Mouse (Mus musculus) lung, postnatal 4 days (tissue): ENCODE results near the gene Gm17087.

Experiments
- DNase-seq, 2 experiments: peaks; one replicate each; pipeline ENCODE4 v3.0.0; 2021

The Gm17087 gene

DNA sequence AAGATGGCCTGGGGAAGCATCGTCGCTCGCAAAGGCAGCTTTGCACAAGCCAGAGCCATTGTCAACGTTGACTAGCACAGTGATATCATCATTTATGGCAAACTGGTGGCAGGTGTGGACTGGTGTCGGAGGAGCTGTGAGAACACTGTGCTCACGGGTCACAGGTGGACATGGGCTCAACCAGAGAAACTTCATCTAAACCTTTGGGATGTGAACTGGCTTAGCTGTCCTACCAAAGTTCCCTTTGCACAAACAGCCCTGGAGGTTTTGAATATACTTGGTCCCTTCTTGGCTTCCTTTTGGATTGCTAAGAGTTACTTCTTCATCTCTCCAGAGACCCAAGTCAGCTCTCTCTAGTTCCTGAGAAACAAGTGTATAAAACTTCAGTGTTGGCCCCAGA lies at the start of gene Gm17087:
TSS of gene Gm17087 (minus strand) at position 101 of the 400 bp plus-strand sequence.
- DNase-seq, result no peak

DNA sequence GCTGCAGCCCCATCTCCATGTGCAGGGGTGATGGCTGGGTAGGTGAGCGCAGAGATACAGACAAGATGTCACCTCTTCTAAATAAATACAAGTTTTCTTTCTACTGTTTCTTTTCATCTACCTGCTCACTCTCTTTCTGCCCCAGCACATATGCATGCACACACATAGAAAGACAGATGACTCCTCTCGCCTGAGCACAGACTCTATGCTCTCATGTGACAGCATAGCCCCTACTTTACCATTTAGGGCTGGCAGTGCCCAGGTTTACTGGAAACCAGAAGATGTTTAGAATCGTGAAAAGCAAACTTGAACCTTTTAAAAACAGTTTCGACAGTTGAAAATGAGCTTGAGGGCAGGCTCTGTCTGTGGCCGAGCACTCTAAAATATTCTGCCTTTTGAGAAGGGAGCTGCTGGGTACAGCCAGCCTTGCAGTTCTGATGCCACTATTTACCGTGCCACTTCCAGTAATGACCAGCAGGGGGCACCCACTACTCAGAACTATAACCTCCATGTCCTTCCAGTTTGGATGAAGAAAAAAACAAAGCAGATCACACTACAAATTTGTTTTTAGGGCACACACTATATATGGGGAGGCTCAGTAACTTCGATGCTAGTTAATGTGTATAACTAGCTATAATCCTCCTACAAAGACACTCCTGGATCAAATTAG lies 47.3 kb upstream of the Gm17087 start:
- DNase-seq, result peak; percentile 57 to 79

DNA sequence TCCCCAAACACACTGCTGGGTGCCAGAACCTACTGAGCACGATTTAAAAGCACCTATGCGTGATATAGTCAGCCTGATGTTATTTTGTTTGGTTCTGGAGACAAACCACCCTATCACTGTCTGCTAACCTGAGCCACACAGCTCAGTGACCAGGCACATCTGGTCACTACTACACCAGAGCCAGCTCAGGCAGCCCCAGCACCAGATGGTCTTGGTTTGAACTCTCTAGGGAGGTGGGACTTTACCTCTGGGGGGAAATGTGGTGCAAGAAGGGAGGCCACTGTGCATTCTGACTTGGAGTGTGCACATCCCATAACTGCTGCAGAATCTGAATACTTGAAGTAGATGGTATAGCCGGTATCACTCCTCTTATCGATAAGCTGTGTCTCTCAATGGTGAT lies 45.2 kb upstream of the Gm17087 start:
- no peak for DNase-seq

DNA sequence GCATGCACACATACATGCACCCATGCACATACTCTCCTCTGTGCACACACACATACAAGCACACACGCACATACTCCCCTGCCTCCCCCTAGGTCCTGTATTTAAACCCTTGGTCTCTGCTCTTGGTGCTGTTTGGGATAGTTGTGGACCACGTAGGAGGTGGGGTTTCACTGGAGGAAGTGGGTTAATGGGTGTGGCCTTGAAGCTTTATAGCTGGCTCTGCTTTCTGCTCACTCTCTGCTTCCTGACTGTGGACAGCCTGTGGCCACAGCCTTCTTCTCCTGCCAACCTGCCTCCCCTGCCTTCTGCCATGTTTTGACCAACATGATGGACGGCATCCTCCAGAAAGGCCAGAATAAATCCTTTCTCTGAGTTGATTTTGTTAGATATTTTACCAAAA lies 39.9 kb upstream of the Gm17087 start:
- no peak for DNase-seq

DNA sequence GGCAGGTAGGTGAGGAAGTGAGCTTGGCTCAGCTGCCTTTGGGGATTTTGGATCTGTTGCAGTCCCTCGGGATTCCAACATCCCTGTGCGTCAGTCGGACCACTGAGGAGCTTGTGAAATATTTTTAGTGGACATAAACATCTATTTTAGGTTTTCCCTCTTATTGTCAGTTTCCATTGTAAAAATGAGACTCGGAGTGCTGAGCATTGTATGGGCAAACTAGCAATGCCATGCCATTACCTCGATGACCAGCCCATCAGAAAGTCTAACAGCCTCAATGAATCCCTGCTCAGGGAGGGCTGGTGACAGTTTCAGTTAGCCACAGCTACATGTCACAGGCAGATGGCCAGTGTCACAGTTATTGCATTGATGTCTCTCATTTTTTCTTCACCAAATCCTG lies 39.2 kb upstream of the Gm17087 start:
- DNase-seq, result no peak

DNA sequence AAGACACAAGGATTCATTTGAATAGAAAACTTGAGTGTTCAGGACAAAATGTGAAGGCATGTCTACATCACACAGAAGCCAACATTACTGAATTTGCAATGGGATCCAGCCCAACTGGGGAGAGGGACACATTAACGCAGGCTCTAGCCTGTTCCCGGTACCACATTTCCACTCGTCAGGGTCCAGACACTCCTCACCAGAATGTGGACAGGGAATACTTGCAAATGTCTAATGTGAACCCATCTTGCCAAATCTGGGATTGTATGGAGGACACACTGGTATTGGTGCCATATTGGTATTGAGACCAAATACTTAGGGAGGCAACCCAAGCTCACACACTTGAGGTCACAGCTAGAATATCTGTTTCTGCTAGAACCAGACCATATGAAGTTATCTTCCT lies 36.2 kb upstream of the Gm17087 start:
- no peak for DNase-seq

DNA sequence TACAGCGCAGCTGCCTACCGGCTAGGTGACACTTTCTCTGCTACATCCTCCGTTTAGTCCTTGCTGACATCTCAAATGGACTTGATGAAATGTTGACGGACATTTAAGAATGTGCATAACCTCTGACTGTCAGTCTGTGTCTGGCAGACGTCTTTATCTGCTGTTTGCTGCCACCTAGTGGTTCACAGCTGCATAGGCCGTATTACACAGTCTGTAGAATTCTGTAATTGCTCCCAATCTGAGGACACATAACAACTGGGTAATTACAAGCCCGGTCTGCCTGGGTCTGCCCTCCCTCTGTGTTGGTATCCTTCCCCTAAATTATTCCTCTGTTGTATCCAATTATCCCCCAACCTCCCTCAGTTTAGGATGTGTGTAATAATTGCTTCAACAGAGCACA lies 31.0 kb upstream of the Gm17087 start:
- peak in 1 of 2 experiments; percentile 62 for DNase-seq

DNA sequence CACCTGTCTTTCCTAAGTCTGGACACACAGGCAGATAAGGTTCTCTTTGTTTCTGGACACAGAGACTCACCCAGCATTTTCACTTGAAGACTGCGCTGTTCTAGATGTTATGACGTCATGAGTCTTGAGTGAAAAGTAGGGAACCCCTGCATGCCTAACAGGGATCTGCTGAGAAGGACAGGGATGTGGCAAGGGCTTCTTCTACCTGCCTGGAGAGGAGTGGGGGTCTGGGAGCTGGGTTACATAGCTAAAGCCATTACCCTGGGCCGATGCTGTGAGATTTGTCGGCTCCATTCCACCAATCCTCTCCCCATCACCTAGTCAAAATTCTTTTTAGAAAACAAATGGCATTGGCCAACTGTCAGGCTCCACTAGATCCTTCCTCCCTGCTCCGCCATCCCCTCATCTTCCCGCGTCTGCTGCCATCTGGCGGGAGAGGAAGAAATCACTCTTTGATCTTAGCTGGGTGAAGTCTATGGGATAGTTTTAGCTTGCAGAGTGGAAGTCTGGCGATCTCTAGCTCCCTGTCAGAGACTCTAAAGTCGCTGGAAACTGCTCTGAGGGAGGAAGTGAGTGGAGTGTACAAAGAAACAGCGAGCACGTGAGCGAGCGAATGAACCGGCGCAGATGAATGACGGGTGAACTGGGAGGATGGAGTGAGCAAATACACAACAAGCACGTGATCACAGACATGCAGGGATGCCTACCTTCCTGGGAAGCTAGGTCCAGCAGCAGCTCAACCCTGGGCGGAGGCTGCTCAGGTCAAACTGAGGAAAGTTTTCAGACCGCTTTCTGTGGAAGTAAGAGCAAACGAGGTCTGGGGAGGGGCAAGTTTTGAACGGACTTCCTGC lies 25.9 kb upstream of the Gm17087 start:
- DNase-seq, result peak; percentile 56 to 73

DNA sequence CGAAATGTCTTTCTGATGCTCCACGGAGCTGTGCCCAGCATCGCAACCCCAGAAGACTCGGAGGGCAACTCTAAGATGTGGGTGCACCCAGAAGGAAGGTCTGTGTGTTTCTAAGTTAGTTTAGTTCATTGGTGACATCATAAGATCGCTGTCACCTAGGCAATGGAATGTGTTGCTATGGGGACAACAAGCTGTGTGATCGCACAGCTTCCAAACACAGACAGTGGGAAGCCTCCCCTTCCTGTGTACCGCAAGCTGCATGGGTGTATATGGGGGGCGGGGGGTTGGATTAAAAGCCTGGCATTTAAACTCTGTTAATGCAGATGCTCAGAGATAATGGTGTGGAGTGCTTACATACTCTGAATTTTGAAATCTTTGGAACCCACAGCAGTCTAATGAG lies 14.8 kb upstream of the Gm17087 start:
- no peak for DNase-seq

DNA sequence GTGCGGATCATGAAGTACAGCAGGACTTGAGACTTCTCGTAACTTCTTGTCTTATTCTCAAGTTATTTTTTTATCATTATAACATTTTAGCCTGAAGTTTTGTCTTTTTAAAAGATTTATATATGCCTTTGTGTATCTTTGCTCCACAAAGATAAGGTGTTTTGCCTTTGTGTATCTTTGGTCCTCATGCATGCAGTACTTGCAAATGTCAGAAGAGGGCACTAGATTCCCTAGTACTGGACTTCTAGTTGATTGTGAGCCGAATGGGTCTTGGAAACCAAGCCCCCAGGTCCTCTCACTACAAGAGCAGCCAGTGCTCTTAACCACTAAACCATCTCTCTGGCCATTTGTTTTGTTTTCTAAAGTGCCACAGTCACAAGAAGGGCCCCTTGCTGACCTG lies 13.6 kb upstream of the Gm17087 start:
- DNase-seq, result no peak

DNA sequence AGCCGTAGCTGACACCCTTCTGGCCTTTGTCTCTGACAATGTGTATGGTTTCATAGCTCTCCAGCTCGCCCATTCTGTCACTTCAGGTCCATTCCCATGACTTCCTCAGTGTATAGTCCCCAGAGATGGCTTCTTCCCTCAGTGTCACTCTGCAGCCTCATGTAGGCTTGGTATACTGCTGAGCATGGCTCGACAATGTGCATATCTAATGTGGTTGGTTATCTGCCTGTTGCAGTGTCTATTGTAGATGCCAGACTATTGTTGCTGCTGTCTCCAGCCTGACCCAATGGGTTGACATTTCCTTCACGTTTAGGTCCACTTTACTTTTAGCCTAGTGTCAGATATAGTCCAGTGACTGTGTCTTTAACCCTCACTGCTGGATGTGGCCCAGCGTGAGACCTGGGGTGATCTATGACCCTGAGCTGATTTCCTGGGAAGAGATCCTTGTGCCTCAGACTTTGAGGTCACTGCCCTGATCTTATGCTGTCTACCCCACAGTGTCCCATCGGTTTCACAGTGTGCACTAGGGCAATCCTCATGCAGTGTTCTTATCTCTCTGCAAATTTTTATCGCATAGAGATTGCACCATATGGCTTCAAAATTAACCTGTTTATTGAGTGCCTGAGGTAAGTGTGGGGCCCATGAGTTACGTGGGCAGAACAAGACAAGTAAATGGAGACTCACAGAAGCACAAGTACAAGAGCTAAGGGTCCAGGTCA lies 7.0 kb upstream of the Gm17087 start:
- DNase-seq, result no peak

DNA sequence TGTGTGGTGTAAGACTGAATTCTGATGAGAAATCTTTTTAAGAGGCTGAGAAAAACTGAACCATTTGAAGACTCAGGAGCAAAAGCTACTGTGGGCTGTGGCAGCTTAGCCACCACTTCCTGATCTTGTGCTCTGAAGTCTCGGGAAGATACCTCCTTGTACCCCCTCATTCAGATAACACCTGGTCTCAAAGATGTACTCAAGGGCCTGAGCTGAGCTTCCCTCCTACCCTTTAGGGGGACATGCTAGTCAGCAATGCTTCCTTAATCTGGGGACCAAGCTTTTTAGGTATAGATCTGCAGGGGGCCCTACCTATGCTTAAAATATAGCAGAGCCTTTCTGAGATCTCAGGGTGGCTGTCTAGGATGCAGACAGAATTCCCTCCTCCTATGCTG lies 3.9 kb downstream of the Gm17087 start:
- DNase-seq, result no peak

DNA sequence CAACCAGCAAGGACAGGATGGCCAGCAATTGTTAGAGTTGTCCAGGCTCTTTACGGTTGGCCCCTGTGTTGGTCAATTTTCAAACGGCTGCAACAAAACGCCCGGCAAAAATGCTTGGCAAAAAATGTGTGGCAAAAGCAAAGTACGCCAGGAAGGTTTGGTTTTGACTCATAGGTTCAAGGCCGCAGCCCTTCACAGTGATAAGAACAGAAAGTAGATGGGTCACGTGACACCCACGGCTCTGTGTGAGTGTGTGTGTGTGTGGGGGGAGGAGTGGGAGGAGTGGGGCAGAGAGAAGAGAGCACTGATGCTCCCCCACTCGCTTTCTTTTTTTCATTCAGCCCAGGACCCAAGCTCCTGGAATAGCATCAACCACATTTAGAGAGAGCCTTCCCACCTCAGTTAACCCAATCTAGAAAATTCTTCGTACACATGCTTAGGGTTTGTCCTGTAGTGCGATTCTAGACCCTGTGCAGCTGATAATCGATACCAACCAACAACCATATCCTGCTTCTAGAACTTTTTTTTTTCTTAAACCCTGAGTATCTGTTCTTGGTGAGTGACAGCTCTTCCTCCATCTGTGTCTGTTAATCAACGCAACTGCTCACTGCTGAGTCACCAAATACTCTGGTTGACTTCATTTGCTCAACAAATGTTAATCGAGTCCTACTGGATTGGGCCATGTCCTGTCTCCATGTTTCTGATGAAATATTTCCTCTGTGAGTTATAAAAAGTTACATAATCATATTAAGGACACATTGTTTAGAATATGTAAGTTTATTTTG lies 4.5 kb downstream of the Gm17087 start:
- no peak for DNase-seq

DNA sequence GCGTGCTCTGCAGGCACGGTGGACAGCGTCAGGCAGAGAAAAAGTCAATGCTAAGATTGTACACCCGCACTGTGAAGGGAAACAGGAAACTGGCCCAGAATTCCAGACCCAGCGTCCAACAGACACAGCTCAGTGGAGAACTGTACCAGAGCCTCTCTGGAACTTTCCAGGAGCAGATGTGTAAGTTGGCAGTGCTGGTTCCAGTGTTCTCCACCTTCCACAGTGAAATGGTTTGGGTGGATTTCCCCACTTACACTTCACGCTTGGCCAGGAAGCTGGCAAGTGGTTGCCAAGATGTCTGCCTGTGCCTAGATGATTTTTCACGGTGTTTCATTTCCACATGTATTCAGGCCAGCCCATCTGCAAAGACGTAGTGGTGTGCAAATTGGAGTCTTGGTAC lies 8.8 kb downstream of the Gm17087 start:
- DNase-seq, result no peak

DNA sequence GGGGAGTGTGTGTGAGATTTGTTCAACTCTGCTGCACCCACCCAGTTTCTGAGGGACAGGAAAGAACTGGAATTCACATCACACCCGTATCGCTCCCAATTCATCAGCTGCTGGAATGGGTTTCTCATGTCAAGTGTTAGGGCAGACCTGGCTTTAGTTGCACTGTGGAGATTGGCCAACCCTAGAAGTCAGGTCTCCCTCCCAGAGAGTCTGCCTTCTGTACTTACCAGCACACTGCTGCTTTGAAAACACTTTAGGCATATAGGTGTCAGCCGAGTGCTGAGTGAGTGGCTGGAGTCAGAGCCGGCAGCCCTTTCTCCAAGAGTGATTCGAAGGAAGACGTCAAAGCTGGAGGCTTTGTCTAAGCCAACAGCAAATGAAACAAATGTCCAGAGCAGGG lies 10.5 kb downstream of the Gm17087 start:
- no peak for DNase-seq

DNA sequence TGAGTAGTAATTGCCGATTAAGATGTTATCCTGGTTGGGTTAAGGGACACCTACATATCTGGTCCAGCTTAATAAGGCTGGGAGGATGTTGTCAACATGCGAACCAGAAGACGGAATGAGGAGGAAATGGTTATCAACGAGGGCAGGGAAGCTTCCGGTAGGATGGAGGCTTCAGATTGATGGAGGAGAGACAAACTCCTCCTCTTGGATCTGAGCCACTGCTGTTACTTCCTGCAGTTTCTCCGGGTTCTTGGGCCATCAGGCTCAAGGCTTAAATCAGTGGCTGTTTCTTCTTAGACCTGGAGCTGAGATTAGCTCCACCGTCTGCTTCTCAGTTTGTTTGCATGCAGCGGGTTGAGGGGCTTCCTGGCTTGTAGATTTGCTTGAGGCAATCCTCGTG lies 11.0 kb downstream of the Gm17087 start:
- no peak for DNase-seq

DNA sequence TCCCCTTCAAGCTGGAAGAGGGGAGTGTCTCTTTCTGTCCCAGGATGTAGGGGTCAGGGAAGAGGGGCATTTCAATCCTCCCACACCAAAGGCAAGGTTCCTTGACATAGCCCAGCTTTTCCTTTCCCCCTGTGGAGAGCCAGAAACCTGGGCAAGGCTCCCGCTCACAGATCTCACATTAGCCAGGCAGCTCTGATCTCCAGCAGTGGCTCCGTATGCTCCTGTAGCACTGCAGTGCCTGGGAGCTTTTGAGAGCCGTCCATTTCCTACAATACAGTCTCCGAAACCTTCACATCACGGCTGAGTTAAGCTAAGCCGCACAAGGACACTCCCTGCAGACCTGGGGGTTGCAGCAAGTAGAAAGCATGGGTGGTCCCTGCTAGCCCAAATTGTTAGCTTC lies 12.5 kb downstream of the Gm17087 start:
- no peak for DNase-seq

DNA sequence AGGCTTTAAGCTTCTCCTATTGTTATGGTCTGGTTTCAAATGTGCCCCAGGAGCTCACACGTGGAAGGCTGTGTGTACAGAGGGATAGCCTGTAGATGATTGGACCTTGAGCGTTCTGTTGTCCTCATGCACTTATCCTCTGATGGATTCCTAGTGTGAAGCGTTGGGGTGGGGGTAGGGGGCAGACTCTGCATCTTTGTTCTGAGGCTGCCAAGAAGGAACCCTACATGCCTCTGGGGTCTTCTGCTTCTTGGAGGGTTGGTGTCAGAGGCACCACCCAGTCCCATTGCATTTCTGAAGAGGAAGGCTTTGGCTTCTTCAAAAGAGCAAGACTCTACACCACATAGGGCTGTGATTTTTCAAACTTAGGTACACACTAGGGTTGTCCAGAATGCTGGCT lies 13.1 kb downstream of the Gm17087 start:
- DNase-seq, result no peak

DNA sequence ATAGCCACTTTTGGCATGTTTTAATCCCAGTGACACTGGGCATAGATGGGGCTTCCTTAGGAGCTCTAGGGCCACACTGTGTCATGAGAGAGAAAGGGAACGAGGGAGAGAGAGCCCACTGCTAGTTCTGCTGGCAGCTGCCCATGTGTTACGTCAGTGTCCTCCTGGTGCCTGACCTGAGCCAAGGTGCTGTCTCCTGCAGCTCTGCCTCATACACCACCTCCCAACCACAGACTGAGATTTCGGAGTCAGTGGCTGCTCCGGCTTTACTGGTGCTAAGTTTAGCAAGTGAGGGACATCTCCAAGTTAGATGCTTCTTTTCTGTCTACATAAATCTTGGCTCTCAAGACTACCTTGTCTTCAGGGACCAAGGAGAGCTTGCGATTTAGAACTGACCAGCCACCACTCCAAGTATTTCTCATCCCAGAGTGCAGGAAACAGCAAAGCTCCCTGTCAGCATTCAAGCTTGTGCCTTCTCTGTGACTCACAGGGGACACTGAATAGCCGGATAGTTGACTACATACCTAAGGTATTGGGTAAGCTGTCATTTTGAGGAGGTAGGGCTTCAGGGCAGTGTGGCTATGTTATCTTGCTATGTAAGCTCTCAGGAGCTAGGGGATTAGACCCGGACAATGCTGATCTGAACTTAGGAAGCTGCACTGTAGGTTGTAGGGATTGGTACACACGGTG lies 14.3 kb downstream of the Gm17087 start:
- no peak for DNase-seq

DNA sequence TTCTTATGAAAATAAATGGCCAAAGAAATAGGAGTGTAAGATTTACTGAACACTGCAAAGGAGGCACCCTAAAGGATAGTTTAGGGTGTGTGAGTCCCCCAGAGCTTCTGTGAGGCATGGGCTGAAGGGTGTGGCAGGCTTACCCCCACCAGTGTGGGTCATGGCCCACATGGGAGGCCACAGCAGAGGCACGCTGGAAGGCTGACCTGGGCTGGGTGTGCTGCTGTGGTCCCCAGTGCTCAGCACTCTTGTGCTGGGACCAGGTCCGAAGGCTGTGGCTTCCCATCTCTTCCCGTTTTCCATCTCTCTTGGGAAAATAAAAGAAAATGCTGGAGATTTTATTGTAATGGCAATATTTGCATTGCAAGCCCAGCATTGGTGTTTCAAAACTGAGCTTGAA lies 15.1 kb downstream of the Gm17087 start:
- no peak for DNase-seq

DNA sequence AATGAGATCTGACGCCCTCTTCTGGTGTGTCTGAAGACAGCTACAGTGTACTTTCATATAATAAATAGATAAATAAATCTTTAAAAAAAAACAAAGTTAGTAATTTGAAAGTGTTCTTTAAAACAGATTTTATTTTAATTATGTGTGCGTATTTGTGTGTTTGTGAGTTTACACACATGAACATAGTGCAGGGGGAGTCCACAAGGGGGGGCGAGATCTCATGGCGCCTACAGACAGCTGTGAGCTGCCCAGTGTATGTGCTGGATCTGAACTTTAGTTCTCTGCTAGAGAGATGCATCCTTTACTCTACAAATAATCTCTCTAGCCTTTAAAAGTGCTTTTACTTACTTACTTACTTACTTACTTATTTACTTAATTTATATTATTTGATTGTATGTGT lies 18.0 kb downstream of the Gm17087 start:
- DNase-seq, result no peak

DNA sequence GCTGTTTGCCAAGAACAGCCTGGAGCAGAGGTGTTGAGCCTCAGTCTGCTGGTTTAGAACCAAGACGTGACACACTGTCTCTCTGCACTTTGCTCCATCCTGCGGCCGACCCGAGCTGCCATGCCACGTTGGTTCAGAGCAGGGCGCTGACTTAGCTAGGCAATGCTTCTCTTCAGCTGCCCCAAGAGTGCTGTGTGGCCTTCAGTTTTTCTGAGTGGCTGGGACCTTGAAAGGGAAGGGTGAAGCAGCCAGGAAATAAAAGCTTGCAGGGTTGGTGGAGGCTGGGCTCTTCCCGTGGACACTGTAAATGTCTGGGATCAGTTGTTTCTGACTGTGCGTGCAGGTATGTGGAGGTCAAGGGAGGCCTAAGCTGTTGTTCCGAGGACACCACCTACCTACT lies 20.4 kb downstream of the Gm17087 start:
- no peak for DNase-seq
